Mouse (Mus musculus) gastrocnemius, adult 8-10 months (tissue): Measurements from ENCODE around the gene Notum. TPM values are rescaled to one million over a fixed set of nuclear protein-coding genes. Genes with fewer than 3 reads are reported as not detected.

Source experiments
- DNase-seq, 2 experiments: peaks; one replicate each; pipeline ENCODE4 v3.0.0; 2022; ENCODE audit warnings: low spot score in 2 of 2
- total RNA-seq, 4 experiments: library from RNA; stranded (reverse); gene quantifications; 2 replicates each; pipeline ENCODE4 v1.2.4; 2022

Gene Notum
- under 1 TPM in 1 of 4 experiments, not detected in 3; 0.22 TPM for total RNA-seq

DNA sequence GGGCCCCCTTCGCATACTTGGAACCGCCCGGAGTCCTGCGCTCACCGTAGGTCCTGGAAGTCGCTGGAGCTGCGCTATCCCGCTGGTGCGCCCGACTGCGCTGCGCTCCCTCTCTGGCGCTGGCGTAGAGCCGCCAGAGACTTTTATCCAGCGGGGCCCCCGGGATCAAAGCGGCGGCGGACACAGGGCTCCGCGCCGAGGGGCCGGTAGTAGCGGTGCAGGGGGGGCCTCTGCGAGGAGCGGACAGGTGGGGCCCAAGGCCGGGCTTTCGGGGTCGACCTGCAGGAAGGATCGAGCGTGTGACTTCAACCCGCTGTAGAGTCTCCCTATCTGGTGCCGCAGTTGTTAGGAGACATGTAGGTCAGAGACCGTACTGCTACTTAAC lies at the start of gene Notum:
Gene Notum (minus strand): TSS at position 100 of the 385 bp plus-strand sequence.
- DNase-seq: no peak

DNA sequence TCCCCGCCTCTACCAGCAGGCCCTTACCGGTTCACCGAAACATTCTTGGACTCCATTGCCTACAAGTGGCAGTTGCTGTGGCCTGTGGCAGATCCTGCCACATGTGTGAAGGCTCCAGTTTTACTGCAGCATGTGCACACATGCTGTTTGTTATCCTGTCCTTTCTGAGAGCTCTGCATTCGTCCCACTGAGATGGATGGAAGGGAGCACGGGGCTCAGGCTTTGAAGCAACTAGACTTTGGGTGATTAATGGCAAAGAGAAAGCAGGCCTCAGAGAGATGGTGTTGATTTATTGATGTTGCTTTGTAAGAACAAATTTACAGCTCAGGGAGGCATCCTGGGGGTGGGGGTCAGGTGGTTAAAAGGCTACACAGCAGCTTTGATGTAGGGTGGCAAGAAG lies 49.7 kb upstream of the Notum start:
- DNase-seq: no peak

DNA sequence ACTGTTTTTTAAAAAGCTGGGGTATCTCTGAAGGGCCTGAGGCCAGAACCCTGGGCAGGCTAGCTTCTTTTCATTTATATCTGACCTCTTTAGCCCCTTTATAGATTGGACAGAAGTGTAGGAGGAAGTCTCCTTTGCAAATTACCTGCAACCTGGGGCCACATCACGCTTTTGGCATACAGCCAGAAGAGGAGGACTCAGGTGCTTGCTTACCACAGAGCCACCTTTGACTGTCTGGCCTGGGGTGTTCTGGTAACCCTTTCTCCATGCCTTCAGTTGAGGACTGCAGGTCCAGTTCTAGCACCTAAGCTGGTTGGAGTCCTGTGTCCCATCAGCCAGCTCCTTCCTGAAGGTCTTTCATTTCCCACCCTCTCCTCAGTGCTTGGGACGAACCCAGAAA lies 48.6 kb upstream of the Notum start:
- DNase-seq: no peak

DNA sequence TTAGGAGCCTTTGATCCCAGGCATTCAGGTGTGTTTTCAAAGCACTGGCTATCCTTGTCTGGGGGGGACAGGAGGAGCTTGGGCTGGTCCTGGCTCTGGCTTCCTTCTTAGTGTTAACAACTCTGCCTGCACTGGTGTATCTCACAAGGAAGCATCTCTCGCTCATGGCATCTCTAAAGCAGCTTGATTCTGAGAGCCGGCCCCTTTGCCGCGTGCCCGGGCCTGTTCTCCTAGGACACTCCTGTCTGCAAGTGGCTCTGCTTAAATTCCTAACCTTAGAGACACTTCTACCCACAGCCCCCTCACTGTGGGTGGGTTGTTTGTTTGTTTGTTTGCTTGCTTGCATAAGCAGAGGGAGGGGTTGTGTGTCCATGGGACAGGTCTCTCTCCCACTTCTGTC lies 47.0 kb upstream of the Notum start:
- DNase-seq: no peak

DNA sequence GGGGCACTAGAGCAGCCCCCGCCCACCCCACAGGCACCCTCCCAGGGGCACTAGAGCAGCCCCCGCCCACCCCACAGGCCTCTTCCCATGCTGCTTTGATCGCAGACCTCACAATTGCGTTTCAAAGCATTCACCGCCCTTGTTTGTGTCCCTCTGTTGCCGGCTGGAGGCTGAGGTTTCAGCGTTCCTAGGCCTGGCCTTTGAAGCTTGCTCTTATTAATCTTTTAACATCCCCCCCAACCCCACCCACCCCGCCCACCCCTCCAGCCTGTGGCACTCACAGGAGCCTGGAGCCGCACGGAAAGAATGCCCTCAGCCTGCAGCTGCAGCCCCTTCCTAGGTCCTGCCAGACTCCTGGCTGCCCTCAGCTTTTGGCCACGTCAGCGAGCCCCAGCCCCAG lies 46.2 kb upstream of the Notum start:
- no peak for DNase-seq

DNA sequence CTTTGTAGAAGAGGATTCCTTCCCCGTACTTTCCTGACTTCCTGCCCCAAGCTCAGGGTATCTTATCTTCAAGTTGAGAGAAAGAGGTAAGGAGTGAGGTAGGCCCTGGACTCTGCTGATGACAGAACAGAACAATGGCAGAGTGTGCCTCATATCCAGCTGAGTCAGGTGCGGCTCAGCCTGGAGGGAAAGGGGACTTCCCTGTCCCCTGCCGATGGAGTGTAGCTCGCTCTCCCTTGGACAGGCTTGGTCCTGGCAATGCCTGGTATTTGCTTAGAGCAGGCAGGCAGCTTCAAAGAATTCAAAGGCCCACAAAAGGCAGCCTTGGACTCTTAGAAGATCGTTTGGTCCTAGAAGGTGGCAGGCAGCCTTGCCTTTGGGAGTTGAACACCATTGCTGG lies 45.1 kb upstream of the Notum start:
- DNase-seq: no peak

DNA sequence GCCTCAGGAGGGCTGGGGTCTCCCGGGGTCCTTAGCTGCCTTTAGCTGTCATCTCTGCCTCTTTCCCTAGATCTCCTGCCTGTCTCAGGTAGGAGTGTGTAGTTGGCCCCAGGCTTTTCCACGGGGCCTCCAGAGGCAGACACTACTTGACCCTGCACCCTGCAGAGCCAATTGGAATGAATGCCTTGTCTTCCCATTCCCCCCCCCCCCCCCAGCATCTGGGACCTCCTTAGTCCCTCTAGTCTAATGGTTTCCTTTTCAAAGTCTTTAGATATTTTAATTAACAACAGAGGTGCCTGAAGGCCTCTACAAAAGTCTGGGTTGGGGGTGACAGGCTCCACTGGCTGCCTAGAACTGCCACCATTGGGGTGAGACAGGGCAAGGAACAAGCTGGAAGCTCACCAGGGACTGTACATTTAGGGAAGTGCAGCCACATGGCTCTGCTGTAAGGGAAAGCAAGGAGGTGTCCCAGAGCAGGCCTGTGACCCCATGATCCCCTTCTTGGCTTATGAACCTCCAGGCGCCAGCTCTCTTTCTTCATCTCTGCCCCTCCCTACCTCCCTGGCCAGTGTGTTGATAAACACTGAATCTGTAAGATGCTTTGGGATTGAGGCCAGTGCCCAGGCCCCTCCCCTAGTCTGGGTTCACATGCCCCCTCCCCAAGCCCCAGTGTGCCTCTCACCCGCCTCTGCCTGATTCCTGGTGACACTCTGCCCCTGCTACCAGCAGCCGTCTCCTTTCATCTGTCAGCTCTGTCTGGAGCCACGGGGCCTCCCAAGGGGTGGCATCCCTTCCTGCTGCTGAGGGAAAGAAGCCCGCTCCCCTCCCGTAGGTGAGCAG lies 43.7 kb upstream of the Notum start:
- no peak for DNase-seq

DNA sequence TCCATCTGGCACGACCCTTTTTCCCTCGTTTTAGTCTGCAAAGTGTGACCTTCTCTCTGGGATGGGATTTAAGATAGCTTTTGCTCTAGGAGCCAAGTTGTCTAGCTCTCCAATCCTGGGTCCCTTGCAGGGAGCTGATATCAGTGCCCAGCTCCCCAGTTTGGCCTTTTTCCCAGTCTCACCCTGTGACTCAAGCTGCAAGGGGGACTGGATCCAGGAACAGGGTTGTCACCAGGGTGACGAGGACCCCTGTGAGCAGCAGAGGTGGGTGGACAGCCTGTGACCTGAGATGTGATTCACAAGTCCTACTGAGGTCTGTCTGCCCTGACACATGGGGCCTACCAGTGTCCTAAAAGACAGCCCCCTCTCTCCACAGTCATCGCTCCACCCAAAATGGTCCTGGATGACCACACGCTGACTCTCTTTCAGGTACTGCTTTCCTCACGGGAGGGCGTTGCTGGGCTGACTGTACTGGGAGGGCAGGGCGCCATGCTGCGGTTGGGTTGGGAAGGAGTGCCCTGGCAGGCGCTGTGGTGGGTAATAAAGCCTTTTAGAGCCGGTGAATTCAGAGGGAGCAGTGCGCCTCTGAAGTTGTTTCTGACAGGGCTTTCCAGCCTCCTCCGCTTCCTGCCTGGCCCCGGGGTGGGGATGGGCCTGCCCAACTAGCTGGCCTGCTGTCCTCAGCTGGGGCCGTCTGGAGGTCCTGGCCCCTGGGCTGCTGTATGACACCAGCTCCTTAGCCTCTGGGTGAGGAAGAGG lies 42.9 kb upstream of the Notum start:
- DNase-seq: no peak

DNA sequence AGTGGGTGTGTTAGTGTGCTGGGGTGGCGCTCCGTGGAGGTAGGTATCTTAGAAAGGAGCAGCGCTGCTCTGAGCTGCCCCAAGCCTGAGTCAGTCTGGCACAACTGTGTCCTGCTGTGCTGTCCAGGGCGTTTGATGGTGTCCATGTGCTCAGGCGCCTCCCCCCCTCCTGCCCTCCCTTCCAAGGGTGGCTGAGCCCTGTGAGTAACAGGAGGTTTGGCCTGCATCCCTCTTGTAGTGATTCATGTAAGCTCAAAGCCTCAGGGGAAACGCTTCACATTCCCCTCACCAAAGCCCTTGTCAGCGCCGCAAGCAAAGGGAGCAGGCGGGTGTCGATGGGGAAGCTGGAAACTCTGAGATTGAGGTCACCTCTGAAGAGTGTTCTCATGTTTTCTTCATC lies 36.8 kb upstream of the Notum start:
- peak; percentile 51 to 63 for DNase-seq

DNA sequence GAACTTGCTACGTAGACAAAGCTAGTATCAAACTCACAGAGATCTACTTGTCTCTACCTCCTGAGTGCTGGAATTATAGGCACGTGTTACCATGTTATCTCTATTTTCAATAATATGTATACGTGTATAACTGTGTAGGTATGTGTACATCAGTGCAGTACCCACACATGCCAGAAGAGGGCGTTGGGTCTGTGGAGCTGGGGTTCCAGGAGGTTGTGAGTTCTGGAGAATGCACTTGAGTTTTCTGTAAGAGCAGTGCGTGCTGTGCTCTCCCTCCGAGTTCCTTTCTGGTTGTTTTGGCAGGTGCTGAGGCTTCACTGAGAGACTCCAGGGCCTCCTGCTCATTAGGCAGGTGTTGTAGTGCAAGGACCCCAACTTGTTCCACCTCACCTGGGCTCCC lies 35.6 kb upstream of the Notum start:
- DNase-seq: no peak

DNA sequence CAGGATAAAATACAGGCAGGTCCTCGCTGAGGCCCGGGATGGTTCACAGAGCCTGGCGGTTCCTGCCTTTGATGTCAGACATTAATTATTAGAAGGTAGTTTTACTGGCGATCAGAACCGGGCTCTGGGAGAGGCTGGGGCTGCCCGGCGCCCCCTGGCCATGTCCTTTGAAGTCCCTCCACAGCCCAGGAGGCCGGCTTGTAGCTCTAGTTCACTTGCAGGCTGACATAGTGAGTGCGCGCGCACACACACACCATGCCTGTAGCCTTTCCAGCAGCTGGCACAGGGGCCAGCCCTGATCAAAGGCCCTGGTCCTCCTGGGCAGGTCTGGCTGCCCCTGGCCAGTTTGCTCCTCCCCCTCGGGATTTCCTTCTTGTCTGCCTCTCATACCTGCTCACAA lies 34.7 kb upstream of the Notum start:
- DNase-seq: no peak

DNA sequence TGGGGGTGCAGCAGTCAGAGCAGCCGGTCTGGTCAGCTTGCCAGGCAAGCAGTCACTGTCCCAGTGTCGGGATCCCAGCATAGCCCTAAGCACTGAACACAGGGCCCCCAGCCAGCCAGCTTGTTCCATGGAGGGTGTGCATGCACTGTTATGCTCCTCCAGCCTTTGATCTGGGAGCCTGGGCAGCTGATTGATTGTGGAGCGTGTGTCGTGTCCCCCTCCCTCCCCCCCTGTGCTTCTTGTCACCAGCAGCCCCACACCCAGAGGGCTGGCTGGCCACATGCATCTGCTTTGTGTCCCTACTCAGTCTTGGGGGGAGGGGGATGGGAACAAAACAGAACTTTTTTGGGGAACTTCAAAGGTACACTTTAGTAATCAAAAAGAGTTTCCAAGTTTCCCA lies 34.2 kb upstream of the Notum start:
- no peak for DNase-seq

DNA sequence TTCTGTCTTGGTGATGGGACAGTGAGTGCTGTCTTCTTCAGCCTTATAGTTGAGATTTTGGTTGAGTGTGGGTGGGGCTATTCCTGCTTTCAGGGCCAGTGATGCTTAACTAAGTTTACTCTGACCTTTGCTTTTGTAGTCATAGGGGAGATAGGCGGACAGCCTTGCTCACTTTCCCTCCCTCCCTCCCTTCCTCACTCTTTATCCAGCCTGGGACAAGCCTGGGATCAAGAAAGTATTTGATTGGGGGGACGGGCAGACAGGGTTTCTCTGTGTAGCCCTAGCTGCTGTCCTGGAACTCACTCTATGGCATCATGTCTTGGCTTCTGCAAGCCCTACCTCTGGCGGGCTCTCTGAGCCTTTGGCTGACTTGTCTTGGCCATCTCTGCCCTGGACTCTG lies 32.5 kb upstream of the Notum start:
- DNase-seq: no peak

DNA sequence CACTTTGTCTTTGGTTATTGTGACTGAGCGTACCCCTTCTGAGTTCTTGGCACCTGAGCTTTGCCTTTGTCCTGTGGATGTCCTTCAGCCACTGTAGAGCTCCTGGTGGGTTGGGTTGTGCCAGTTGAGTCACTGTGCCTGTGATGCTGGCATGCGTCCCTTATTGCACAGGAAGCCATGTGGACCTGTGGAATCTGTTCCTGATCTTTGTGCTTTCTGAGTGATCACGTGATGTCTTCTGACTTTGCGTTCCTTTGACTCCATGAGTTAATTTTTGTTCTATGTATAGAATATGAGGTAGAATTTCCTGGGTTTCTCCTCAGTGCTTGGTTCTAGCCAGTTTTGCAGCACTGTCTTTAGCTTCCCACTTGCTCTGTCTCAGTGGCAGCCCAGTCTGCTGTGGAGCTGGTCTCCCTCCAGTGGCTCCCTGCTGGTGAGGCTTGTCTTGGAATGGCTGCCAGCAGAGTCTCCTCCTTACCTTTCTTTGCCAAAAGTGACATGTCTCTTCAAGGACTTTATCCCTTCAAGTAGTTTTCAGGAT lies 31.6 kb upstream of the Notum start:
- no peak for DNase-seq

DNA sequence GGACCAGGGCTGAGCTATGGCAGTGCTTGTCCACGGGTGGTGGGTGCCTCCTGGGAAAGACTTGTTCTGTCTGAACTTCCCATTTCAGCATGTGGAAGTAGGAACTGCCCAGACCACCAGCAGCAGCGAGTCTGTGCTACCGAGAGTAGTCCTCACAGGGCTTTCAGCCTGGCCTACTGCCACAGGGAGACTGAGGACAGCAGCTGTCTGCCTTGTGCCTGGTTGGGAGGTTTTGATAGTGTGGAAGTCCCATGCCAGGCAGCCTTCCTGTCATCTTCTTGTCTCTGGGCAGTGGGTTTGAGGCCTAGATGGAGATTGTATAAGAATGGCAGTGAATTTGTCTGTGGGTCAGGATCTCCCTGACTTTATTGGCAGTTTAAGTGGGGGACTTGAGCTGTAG lies 28.4 kb upstream of the Notum start:
- no peak for DNase-seq

DNA sequence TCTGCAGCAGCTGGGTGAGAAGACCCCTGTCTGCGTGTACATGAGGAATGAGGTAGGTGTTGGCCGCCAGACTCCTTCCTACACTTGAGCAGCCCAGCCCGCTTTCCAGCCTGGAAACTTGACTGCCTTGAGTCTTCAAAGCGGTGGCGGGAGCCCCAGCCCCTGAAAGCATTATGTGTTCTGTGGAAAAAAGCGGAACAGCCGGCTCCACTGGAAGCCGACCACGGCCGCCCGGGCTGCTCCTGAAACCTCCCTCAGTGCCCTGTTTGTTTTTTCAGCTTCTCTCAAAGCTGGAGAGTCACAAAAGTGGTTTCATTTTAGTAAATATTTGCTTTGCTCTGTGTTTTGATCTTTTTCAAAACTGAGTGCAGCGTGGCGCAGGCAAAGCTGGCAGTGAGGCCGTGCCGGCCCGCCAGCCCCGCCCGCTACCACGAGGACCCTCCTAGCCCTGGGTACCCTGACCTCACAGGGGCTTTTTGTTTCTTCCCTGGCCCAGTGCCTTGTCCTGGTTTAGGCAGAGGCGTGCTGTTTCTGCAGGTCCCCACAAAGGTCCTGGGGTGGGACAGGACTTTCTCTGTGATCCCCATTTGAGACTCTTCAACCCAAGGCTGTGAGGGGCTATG lies 25.8 kb upstream of the Notum start:
- no peak for DNase-seq

DNA sequence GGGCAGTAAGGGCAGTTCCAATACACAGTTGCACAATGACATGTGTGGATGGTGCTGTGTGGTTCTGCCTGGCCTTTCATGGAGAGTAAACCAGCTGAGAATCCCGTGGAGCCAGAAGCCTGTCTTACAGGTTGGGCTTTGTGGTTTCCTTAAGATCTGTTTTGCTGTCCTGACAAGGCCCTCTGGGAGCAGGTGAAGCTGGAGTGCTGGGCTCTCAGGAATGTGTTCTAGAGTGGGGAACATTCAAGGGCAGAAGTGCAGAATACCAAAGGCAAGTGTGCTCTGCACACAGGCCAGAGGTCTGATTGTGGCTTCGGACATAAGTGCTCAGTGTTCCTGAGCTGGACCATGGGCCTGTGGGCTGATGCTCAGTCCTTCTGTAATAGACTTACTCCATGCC lies 23.7 kb upstream of the Notum start:
- no peak for DNase-seq

DNA sequence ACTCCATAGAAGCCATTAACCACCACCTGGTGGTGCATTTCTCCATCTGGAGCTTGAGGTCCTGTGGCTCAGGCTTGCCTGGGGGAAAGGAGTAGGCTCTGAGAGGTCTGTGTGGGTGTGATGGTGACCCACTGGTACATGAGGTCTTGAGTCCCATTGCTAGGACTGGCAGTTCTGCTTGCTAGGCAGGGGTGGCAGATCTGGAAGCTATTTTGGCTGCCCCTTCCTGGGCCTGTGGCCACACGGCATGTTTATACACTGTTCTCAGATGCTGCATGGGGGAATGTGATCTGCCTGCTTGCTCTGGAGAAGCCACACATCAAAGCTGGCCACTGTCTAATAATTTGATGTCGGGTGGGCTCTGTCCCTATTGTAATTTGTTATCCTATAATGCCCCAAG lies 23.1 kb upstream of the Notum start:
- peak; percentile 33 to 36 for DNase-seq

DNA sequence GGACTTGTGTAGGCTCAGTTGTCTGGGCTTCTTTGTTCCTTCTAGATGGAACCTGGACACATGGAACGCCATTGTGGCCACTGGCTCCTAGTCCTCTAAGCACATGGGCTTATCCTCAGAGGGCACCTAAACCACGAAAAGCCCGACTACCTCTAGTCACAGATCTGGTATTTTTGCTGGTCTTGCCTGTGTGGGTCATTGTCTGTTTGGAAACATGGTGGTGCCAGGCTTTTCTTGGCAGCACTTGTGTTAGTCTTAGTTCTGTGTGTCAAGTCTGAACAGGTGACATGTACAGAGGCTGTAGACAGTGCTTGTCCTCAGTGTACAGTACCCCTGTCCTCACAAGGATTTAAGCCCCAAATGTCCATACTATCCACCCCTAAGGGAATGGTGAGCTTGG lies 22.6 kb upstream of the Notum start:
- DNase-seq: no peak

DNA sequence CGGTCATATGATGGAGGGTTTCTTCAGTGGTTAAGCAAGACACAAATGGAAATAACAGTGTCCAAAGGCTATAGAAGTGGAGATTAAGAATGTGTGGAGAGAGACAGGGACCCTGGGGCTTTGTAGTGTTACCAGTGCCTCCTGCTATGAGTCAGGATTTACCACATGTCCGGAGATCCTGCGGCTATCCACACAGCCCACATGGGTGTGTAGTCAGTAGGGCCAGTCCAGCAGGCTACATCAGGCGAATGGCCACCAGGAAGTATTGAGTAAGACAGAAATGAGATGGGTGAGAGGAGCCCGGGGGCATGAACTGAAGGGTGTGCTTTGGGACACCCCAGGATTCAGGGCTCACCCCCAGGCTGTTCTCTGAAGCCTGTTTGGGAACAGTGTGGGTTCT lies 21.7 kb upstream of the Notum start:
- DNase-seq: no peak

DNA sequence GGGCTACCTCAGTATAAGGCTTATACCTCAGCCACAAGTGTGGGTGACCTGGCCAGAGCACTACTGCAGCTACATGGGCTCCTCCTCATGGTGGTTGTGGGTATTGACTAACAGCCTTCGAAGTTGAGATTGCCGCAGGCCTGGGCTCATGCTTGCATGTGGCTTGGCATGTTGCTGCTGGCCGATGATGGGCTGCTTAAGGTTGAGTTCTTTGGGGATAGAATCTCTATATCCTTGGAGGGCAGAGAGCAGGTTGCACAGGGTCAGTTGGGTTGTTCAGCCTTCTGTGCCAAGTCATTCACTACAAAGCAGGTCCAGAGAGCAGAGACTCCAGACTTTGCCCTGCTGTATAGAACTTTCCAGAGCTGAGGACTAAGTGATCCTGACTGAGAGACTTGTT lies 18.9 kb upstream of the Notum start:
- DNase-seq: no peak

DNA sequence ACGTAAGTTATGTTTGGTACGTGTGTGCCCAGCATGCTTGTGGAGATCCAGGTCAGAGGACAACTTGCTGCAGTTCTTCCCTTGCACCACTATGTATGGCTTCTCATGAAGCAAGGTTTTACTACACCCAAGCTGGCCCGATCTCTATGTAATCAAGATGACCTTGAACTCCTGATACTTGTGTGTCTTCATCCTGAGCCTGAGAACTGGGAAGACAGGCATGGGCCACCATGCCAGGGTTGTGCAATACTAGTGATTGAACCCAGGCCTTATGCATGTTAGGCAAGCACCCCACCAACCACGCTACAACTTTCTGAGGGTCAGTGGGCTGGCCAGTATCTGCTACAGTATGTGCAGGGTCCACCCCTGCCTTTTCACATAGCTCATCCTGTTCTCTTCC lies 16.0 kb upstream of the Notum start:
- no peak for DNase-seq
